Comparison of ENCODE assay signal across 8 mouse cellular contexts in the genomic region with DNA sequence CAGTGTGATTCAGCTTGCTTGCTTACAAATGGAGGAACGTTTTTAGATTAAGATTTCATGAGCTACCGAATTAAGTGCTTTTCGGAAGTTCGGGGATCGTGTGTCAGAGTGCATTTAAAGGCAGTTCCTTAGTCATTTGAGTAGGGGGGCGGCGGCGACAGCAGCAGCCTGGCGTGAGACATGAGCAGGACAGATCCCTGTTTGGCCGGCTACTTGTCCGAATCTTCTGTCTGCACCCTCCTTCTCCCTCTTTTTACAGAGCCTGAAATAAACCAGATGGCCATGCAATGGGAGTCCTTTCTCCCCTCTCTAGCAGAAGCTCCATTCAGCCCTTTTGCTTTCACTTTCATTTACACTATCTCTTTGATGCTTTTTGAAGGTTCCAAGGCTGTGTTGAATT. TPM values are rescaled to one million over a fixed set of nuclear protein-coding genes. Genes with fewer than 3 reads are reported as not detected.
DNase-seq lines count a peak whose midpoint lies in the region; ATAC-seq lines count a peak whose summit lies in the region.

No protein-coding gene starts in this region.

- no peaks in the 10 kb centered on the region for H3K9me3 ChIP-seq in kidney, embryonic 14.5 days (ENCODE audit: control insufficient read depth, low read length)
- H3K9me3 ChIP-seq in heart, embryonic 11.5 days (replicated peaks; ENCODE audit: control insufficient read depth, low read length) = no peaks in the 10 kb centered on the region
- no peaks in the 10 kb centered on the region for H3K9me3 ChIP-seq in limb, embryonic 15.5 days
- no peaks in the 10 kb centered on the region for H3K9me3 ChIP-seq in stomach, embryonic 15.5 days

- H3K27me3 ChIP-seq in kidney, embryonic 14.5 days (ENCODE audit: control insufficient read depth, insufficient read depth, low read length) = no peaks in the 10 kb centered on the region
- no peaks in the 10 kb centered on the region for H3K27me3 ChIP-seq in heart, embryonic 11.5 days (ENCODE audit: control insufficient read depth, insufficient read depth, low read length)
- H3K27me3 ChIP-seq in limb, embryonic 15.5 days = no peaks in the 10 kb centered on the region
- no peaks in the 10 kb centered on the region for H3K27me3 ChIP-seq in stomach, embryonic 15.5 days (replicated peaks)

- no peaks in the 10 kb centered on the region for H3K36me3 ChIP-seq in kidney, embryonic 14.5 days (ENCODE audit: control insufficient read depth, insufficient read depth, low read length)
- no peaks in the 10 kb centered on the region for H3K36me3 ChIP-seq in heart, embryonic 11.5 days (ENCODE audit: control insufficient read depth, insufficient read depth, low read length)
- H3K36me3 ChIP-seq in limb, embryonic 15.5 days = no peaks in the 10 kb centered on the region
- H3K36me3 ChIP-seq in stomach, embryonic 15.5 days = no peaks in the 10 kb centered on the region

- peak overlapping the region; percentile 47 for H3K9ac ChIP-seq in kidney, embryonic 14.5 days (ENCODE audit: low read depth, low read length)
- H3K9ac ChIP-seq in heart, embryonic 11.5 days (ENCODE audit: low read depth, low read length) = 0 out of 2 replicates have a peak overlapping the region, but pooled peaks have one; percentile 39
- H3K9ac ChIP-seq in limb, embryonic 15.5 days = no peak overlapping the region
- no peak overlapping the region for H3K9ac ChIP-seq in stomach, embryonic 15.5 days

- peak overlapping the region; percentile 1; the same call in 1 of the 2 replicates for H3K27ac ChIP-seq in kidney, embryonic 14.5 days (ENCODE audit: low read depth, low read length)
- no peak overlapping the region for H3K27ac ChIP-seq in heart, embryonic 11.5 days (ENCODE audit: low read depth, low read length)
- no peak overlapping the region for H3K27ac ChIP-seq in limb, embryonic 15.5 days
- peak overlapping the region; percentile 79 for H3K27ac ChIP-seq in stomach, embryonic 15.5 days

- no peak for DNase-seq in kidney, adult 8-10 months
- DNase-seq in T-cell, adult 2 months (ENCODE audit: low spot score) = peak; percentile 40
- DNase-seq in adrenal gland, adult 8-10 months = no peak
- DNase-seq in frontal cortex, postnatal 14 days (ENCODE audit: low spot score in 2 of 2) = no peak

- WGBS in kidney, embryonic 14.5 days = 9% methylated on average over 11 of the region's 11 CpGs
- WGBS in heart, embryonic 11.5 days (ENCODE audit: insufficient replicate concordance) = 18% methylated on average over 11 of the region's 11 CpGs
- 23% methylated on average over 11 of the region's 11 CpGs for WGBS in limb, embryonic 15.5 days
- WGBS in stomach, embryonic 15.5 days = 17% methylated on average over 11 of the region's 11 CpGs

- ATAC-seq in kidney, embryonic 14.5 days (ENCODE audit: low FRiP score, low TSS enrichment) = no peak
- ATAC-seq in heart, embryonic 11.5 days (replicated peaks; ENCODE audit: insufficient number of reproducible peaks, low FRiP score, low TSS enrichment) = no peak
- no peak for ATAC-seq in limb, embryonic 15.5 days (ENCODE audit: insufficient number of reproducible peaks, low FRiP score, low TSS enrichment, low read depth)
- no peak for ATAC-seq in stomach, embryonic 15.5 days (ENCODE audit: insufficient read depth, low FRiP score, low read depth)

- peak overlapping the region; percentile 32; the same call in 1 of the 2 replicates for H3K4me3 ChIP-seq in kidney, embryonic 14.5 days (ENCODE audit: low read length)
- H3K4me3 ChIP-seq in heart, embryonic 11.5 days (ENCODE audit: low read depth, low read length) = peak overlapping the region; percentile 29
- peak overlapping the region; percentile 14 for H3K4me3 ChIP-seq in limb, embryonic 15.5 days
- H3K4me3 ChIP-seq in stomach, embryonic 15.5 days (replicated peaks) = peak overlapping the region; percentile 59

- H3K4me1 ChIP-seq in kidney, embryonic 14.5 days (ENCODE audit: control insufficient read depth, insufficient read depth, low read length) = peaks cover 49% of the 10 kb centered on the region
- H3K4me1 ChIP-seq in heart, embryonic 11.5 days (ENCODE audit: control insufficient read depth, insufficient read depth, low read length) = peaks cover 34% of the 10 kb centered on the region
- H3K4me1 ChIP-seq in limb, embryonic 15.5 days = peaks cover 41% of the 10 kb centered on the region
- H3K4me1 ChIP-seq in stomach, embryonic 15.5 days = peaks cover 43% of the 10 kb centered on the region

- peak overlapping the region; percentile 88 for H3K4me2 ChIP-seq in kidney, embryonic 14.5 days (replicated peaks; ENCODE audit: low read depth, low read length)
- H3K4me2 ChIP-seq in heart, embryonic 11.5 days = peak overlapping the region; percentile 92
- H3K4me2 ChIP-seq in limb, embryonic 15.5 days = peak overlapping the region; percentile 38
- H3K4me2 ChIP-seq in stomach, embryonic 15.5 days = peak overlapping the region; percentile 79

RNA-seq across cellular contexts. Expression of a gene that starts 2.3 kb away (rescaled TPM):
- polyA plus RNA-seq in kidney, embryonic 14.5 days (2014; fragmentation: Nextera tagmentation; extraction: Ambion mirVana) = 10.2 and 12.6 TPM in 2 replicates
- polyA plus RNA-seq in heart, embryonic 11.5 days (2014; fragmentation: Nextera tagmentation; extraction: Ambion mirVana) = 4.9 and 6.1 TPM in 2 replicates
- polyA plus RNA-seq in limb, embryonic 15.5 days (2015; fragmentation: Nextera tagmentation; extraction: Ambion mirVana) = 9.5 and 9.6 TPM in 2 replicates
- 12.0 and 13.2 TPM in 2 replicates for polyA plus RNA-seq in stomach, embryonic 15.5 days (2015; fragmentation: Nextera tagmentation; extraction: Ambion mirVana)
- total RNA-seq in adrenal gland, adult 8-10 months (2022) = 1,000 to 10,000 TPM; 1,088 to 1,472 (median 1,425) TPM

Comparison
In these comparisons a context has a peak if more than half of its experiments do, and no peak if none do; other contexts are left out.
1. H3K27ac ChIP-seq: peak in kidney, embryonic 14.5 days (single experiment) and stomach, embryonic 15.5 days (single experiment); none in heart, embryonic 11.5 days (single experiment) and limb, embryonic 15.5 days (single experiment).
2. H3K4me2 ChIP-seq: peak in every context shown above with its lines; median percentile 92 in heart, embryonic 11.5 days; 88 in kidney, embryonic 14.5 days; 79 in stomach, embryonic 15.5 days; 38 in limb, embryonic 15.5 days.
3. H3K9ac ChIP-seq: peak in kidney, embryonic 14.5 days (single experiment) and heart, embryonic 11.5 days (single experiment); none in limb, embryonic 15.5 days (single experiment) and stomach, embryonic 15.5 days (single experiment).
4. Peak in every context shown above with its lines, with median percentiles within 50 percentile points of each other: H3K4me3 ChIP-seq.